28 mouse cellular contexts compared by ENCODE assay signal in the genomic region with DNA sequence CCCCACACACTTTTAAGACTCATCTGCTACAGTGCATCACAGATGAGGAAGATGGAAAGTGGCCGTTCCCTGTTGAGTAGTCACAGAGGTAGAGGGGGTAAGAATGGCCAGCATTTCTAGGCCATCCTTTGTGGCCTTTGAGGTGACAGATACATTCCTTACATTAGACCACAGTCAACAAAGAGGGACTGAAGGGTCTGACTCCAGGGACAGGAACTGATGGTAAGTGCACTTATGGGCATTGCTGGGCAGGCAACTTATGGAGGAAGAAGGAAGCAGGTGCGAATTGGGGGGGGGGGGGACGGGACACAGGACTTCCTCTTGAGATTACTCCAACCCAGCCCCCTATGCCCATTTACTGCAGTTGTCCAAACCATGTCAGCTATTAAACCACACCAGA.
DNase-seq lines count a peak whose midpoint lies in the region; ATAC-seq and TF ChIP-seq lines count a peak whose summit lies in the region.
"Had no signal": no experiment of that assay in that cellular context is flagged by ENCODE, and none has a peak within 500 bp of the region (broad histone marks: within the 10 kb centered on the region; RNA-seq: fewer than 3 reads in every experiment).

No protein-coding gene starts in this region.

- ATAC-seq in kidney, embryonic 15.5 days (replicated peaks; ENCODE audit: low FRiP score), result no peak
- ATAC-seq in kidney, embryonic 16.5 days (ENCODE audit: low FRiP score, low TSS enrichment), result no peak
- peak; percentile 56 for ATAC-seq in granulocyte monocyte progenitor cell, adult 5-6 weeks (replicated peaks; ENCODE audit: poor library complexity, severe bottlenecking)
- ATAC-seq: forebrain, embryonic 15.5 days; hindbrain, postnatal 0 days; inflammation-experienced regulatory T-cells, adult 6 months; Patski had no signal

- no peaks in the 10 kb centered on the region for H3K36me3 ChIP-seq in kidney, embryonic 15.5 days
- H3K36me3 ChIP-seq in kidney, embryonic 16.5 days (ENCODE audit: insufficient read depth, low read length), result no peaks in the 10 kb centered on the region
- H3K36me3 ChIP-seq: embryonic facial prominence, embryonic 13.5 days; forebrain, embryonic 12.5 days; forebrain, embryonic 15.5 days; G1E; heart, embryonic 12.5 days; heart, embryonic 15.5 days had no signal

- WGBS in kidney, embryonic 15.5 days, result 84% methylated on average over 3 of the region's 3 CpGs
- WGBS in kidney, embryonic 16.5 days, result 81% methylated on average over 3 of the region's 3 CpGs

- no peak for DNase-seq in gastrocnemius, adult 2 months
- DNase-seq in gastrocnemius, adult 8-10 months (ENCODE audit: low spot score in 2 of 2), result no peak
- no peak for DNase-seq in frontal cortex, postnatal 14 days (ENCODE audit: low spot score in 2 of 2)
- no peak for DNase-seq in liver
- DNase-seq: adrenal gland, postnatal 10 days; adrenal gland, postnatal 36 days; B cell, adult 2 months; cerebellum, adult 18-20 months; cerebellum, adult 9-10 months; cerebellum, postnatal 14 days; gastrocnemius, postnatal 25 days; heart, postnatal 10 days; heart, postnatal 36 days had no signal

- H3K4me2 ChIP-seq in kidney, embryonic 15.5 days, result no peak overlapping the region
- H3K4me2 ChIP-seq in kidney, embryonic 16.5 days (replicated peaks; ENCODE audit: low read depth, low read length), result no peak overlapping the region
- H3K4me2 ChIP-seq: embryonic facial prominence, embryonic 13.5 days; forebrain, embryonic 12.5 days; forebrain, embryonic 15.5 days; heart, embryonic 12.5 days; heart, embryonic 15.5 days; hindbrain, embryonic 14.5 days had no signal

- TF ChIP-seq CTCF in gastrocnemius, adult 2 months (IDR thresholded peaks at IDR 0.05), result no peak

- H3K27ac ChIP-seq in gastrocnemius, adult 2 months, result peak overlapping the region; percentile 46; the same call in 1 of the 2 replicates
- H3K27ac ChIP-seq in kidney, embryonic 15.5 days, result 0 out of 2 replicates have a peak overlapping the region, but pooled peaks have one; percentile 39
- no peak overlapping the region for H3K27ac ChIP-seq in kidney, embryonic 16.5 days (ENCODE audit: low read length)
- H3K27ac ChIP-seq: embryonic facial prominence, embryonic 13.5 days; forebrain, embryonic 12.5 days; forebrain, embryonic 15.5 days; heart, embryonic 15.5 days; hindbrain, embryonic 14.5 days; hindbrain, postnatal 0 days had no signal

- H3K27me3 ChIP-seq in kidney, embryonic 15.5 days, result no peaks in the 10 kb centered on the region
- H3K27me3 ChIP-seq in kidney, embryonic 16.5 days (ENCODE audit: insufficient read depth, low read length), result no peaks in the 10 kb centered on the region
- H3K27me3 ChIP-seq: CH12.LX; embryonic facial prominence, embryonic 13.5 days; forebrain, embryonic 12.5 days; forebrain, embryonic 15.5 days; heart, embryonic 12.5 days; heart, embryonic 15.5 days; Patski had no signal

- H3K4me1 ChIP-seq in kidney, embryonic 15.5 days, result peaks cover 29% of the 10 kb centered on the region
- H3K4me1 ChIP-seq in kidney, embryonic 16.5 days (ENCODE audit: insufficient read depth, low read length), result peaks cover 17% of the 10 kb centered on the region

- H3K9ac ChIP-seq in kidney, embryonic 15.5 days, result no peak overlapping the region
- no peak overlapping the region for H3K9ac ChIP-seq in kidney, embryonic 16.5 days (replicated peaks; ENCODE audit: low read length)
- H3K9ac ChIP-seq: embryonic facial prominence, embryonic 13.5 days; forebrain, embryonic 12.5 days; forebrain, embryonic 15.5 days; heart, embryonic 12.5 days; heart, embryonic 15.5 days; hindbrain, embryonic 14.5 days had no signal

- no peaks in the 10 kb centered on the region; the same call in 1 of the 2 replicates for H3K9me3 ChIP-seq in kidney, embryonic 15.5 days (replicated peaks)
- no peaks in the 10 kb centered on the region for H3K9me3 ChIP-seq in kidney, embryonic 16.5 days (ENCODE audit: low read length)
- H3K9me3 ChIP-seq: embryonic facial prominence, embryonic 13.5 days; forebrain, embryonic 12.5 days; forebrain, embryonic 15.5 days; G1E; heart, embryonic 12.5 days; heart, embryonic 15.5 days had no signal

- no peak overlapping the region for H3K4me3 ChIP-seq in gastrocnemius, adult 2 months
- H3K4me3 ChIP-seq in kidney, embryonic 15.5 days (replicated peaks), result no peak overlapping the region
- H3K4me3 ChIP-seq in kidney, embryonic 16.5 days (ENCODE audit: low read length), result no peak overlapping the region
- H3K4me3 ChIP-seq: embryonic facial prominence, embryonic 13.5 days; erythroblast, embryonic 14.5 days; forebrain, embryonic 12.5 days; forebrain, embryonic 15.5 days; heart, embryonic 12.5 days; heart, embryonic 15.5 days had no signal

- intact Hi-C loops in gastrocnemius, adult 2 months (cut with DNase I), result no loop called here
